Mouse (Mus musculus) olfactory bulb, adult 2 months (tissue): ENCODE measurements around the gene Vegfc. TPM values are rescaled to one million over a fixed set of nuclear protein-coding genes. Genes with fewer than 3 reads are reported as not detected.

Experiments used
- H3K27ac ChIP-seq: fragments of 200-500 bp; 2 replicates; pipeline ENCODE4 v1.5.1; 2012; ENCODE audit warnings: low read depth, low read length; ENCODE audit not compliant: insufficient read depth
- H3K4me1 ChIP-seq: fragments of 200-500 bp; 2 replicates; pipeline ENCODE4 v1.6.1; 2012; ENCODE audit warnings: low read length; ENCODE audit not compliant: control insufficient read depth, insufficient read depth
- H3K4me3 ChIP-seq: fragments of 200-500 bp; 2 replicates; pipeline ENCODE4 v1.5.1; 2012; ENCODE audit warnings: mild to moderate bottlenecking, low read depth, low read length, moderate library complexity; ENCODE audit not compliant: insufficient read depth
- CTCF ChIP-seq: fragments of 200-500 bp; IDR thresholded peaks from 2 replicates; pipeline ENCODE4 v1.5.1; 2012; ENCODE audit warnings: low read depth, mild to moderate bottlenecking, low read length, moderate library complexity; ENCODE audit not compliant: insufficient read depth
- POLR2A ChIP-seq: fragments of 200-500 bp; IDR thresholded peaks from 2 replicates; pipeline ENCODE4 v1.6.1; 2012; ENCODE audit warnings: mild to moderate bottlenecking, low read depth, low read length, moderate library complexity; ENCODE audit not compliant: insufficient read depth
- WGBS: fragments of 180-500 bp; shearing (Covaris S2); methylation state at CpG from one replicate; pipeline ENCODE4 v1.1.7; 2018; 5-methylcytosine and 5-hydroxymethylcytosine counted together
- polyA plus RNA-seq: library from polyadenylated mRNA; stranded (reverse); fragments of >200 nt; gene quantifications from 2 replicates; pipeline ENCODE4 v1.2.4, GENCODE M21; 2012; ENCODE audit warnings: low replicate concordance; ENCODE audit not compliant: missing spikeins, insufficient read depth, insufficient read length

Vegfc gene
- polyA plus RNA-seq = not detected in 2 replicates

DNA sequence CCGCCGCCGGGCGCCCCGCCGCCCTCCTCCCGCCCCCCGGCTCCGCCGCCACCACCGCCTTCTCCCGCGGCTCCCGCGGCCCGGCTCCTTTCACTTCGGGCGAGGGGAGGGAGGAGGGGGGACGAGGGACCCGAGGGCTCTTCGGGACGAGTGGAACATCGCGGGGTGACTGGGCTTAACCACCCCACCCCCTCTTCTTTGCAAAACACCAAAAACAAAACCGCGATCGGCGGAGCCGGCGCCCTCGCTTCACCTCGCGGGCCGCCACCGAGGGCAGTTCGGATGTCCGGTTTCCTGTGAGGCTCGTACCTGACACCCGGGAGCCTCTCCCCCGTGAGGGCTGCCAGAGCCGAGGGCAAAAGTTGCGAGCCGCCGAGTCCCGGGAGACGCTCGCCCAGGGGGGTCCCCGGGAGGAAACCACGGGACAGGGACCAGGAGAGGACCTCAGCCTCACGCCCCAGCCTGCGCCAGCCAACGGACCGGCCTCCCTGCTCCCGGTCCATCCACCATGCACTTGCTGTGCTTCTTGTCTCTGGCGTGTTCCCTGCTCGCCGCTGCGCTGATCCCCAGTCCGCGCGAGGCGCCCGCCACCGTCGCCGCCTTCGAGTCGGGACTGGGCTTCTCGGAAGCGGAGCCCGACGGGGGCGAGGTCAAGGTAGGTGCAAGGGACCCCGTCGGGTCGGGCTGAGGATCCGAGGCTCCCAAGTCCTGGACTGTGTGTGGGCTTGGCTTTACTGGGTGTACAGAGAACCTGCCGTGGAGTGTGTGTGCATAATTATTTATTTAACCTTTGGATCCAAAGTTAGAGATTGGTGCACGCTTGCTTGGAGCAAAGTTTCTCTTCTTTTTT, at the start of gene Vegfc:
Gene Vegfc (plus strand): TSS at position 336 of the 850 bp plus-strand sequence.
- no peak for TF ChIP-seq POLR2A
- TF ChIP-seq CTCF = no peak
- Histone ChIP-seq H3K27ac (no peak within 1 kb of the TSS), H3K4me3 (peak within 1 kb of the TSS; percentile 76), H3K4me1 (no peaks in the 10 kb centered on the region; the same call in 1 of the 2 replicates)
- under 1% methylated on average over 69 of the region's 79 CpGs for WGBS

DNA sequence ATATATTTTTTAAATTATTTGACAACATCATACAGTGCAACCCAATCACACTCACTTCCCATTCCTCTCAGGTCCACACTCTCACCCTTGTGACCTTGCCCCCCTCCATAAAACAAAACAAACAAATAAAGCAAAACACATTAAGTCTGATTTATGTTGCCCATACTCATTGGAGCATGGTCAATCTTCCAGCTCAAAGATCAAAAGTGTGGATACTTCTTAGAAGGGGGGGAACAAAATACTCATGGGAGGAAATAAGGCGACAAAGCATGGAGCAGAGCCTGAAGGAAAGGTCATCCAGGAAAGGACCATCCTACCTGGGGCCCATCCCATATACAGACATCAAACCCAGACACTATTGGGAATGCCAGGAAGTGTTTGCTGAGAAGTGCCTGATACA, 42.8 kb upstream of the Vegfc start:
- 100% methylated on average over 1 of the region's 1 CpGs for WGBS
- TF ChIP-seq POLR2A = no peak
- no peak for TF ChIP-seq CTCF
- Histone ChIP-seq H3K4me3 (no peak overlapping the region), H3K27ac (no peak overlapping the region), H3K4me1 (no peaks in the 10 kb centered on the region)

GRCm38 (mm10) chr8:54042601-54043000, 34.8 kb upstream of the Vegfc start:
- WGBS = 9% methylated on average over 1 of the region's 1 CpGs
- Histone ChIP-seq H3K4me1 (no peaks in the 10 kb centered on the region), H3K4me3 (no peak overlapping the region), H3K27ac (no peak overlapping the region)
- no peak for TF ChIP-seq CTCF
- TF ChIP-seq POLR2A = no peak

DNA sequence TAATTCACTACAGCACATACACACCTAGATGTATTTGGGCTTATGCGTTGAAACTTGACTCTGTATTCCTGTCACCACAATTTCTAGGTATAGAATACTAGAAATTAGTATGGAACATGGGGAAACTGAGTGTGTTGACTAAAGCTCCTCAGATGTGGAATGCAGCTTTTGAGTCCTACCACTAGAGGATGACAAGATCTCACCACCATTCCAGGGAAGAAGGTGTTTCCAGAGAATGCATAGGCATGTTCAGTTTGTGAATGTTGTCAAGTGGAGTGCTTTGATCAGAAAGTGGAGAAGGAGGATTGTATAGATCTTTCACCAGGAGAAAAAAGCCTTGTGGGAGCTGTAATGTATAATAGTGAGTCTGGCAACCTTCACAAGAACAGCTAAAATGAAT, 33.9 kb upstream of the Vegfc start:
- Histone ChIP-seq H3K4me1 (no peaks in the 10 kb centered on the region), H3K27ac (no peak overlapping the region), H3K4me3 (no peak overlapping the region)
- WGBS = 91% methylated on average over 1 of the region's 1 CpGs
- TF ChIP-seq CTCF (no peak), POLR2A (no peak)

DNA sequence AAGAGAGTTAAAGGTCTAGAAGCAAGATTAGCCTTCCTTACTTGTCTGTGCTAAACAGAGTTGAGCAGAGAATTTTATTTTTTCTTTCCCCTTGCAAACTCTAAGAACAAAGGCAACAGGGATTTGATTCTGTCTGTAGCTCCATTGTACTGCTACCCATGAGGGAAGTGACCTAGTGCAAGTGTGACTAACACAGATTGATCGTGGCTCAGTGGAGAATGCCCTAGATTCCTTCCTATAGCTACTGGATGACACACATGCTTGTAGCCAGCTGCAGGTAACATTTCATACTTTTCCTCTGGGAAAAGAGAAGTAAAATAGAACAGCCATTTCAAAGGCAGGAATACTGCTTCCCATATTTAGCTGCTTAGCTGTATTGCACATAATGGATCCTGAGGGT, 24.2 kb upstream of the Vegfc start:
- WGBS = 8% methylated on average over 1 of the region's 1 CpGs

GRCm38 (mm10) chr8:54065492-54065891, 11.9 kb upstream of the Vegfc start:
- Histone ChIP-seq H3K27ac (no peak overlapping the region), H3K4me3 (no peak overlapping the region), H3K4me1 (no peaks in the 10 kb centered on the region)
- TF ChIP-seq CTCF = no peak
- TF ChIP-seq POLR2A = no peak
- WGBS = 73% methylated on average over 4 of the region's 4 CpGs

More for the DNA sequence above, 24.2 kb upstream of the Vegfc start:
- Histone ChIP-seq H3K27ac (no peak overlapping the region), H3K4me1 (no peaks in the 10 kb centered on the region), H3K4me3 (no peak overlapping the region)
- TF ChIP-seq POLR2A (no peak), CTCF (no peak)

DNA sequence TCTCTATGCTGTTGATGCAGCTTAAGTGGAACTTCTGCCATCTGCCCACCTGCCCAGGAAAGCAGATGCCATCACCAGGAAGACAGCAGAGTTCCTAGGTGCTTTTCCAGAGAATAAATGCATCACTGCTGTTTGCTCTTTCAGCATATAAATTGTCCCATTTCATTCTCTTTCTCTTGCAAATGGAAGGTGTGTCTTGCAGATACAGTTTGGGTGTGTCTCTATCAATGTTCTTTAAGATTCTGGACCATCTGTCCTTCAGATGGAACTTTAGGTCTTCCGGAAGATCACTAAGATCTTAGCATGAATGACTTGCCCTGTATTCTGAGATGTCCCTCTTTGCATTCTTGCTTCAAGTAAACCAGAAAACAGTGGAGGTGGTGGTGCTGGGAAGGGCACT, 1.1 kb upstream of the Vegfc start:
- Histone ChIP-seq H3K4me3 (no peak overlapping the region), H3K27ac (no peak overlapping the region), H3K4me1 (no peaks in the 10 kb centered on the region; the same call in 1 of the 2 replicates)
- no peak for TF ChIP-seq POLR2A
- no peak for TF ChIP-seq CTCF
- 69% methylated on average over 1 of the region's 1 CpGs for WGBS

GRCm38 (mm10) chr8:54076791-54077270, 575 bp upstream of the Vegfc start:
- WGBS = under 1% methylated on average over 19 of the region's 28 CpGs
- H3K27ac ChIP-seq = no peak overlapping the region
- H3K4me3 ChIP-seq = peak overlapping the region; percentile 76
- no peak for TF ChIP-seq POLR2A
- no peak for TF ChIP-seq CTCF
- H3K4me1 ChIP-seq = no peaks in the 10 kb centered on the region; the same call in 1 of the 2 replicates

DNA sequence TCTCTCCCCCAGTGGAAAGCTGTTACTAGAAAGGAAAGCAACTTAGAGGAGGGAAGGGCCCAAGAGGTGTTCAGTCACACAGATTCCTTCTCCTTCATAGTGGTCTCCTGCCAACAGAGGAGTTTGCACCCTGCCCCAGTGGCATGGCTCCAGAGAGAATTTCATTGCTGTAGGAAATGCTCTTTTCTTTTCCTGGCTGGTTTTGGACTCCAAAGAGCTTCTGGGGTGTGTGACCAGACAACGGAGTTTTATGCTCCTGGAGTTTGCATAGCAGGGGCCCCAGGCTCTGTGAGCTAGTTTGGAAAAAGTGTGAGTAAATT, 675 bp downstream of the Vegfc start:
- Histone ChIP-seq H3K27ac (no peak overlapping the region), H3K4me1 (no peaks in the 10 kb centered on the region; the same call in 1 of the 2 replicates), H3K4me3 (peak overlapping the region; percentile 76; the same call in 1 of the 2 replicates)
- TF ChIP-seq POLR2A (no peak), CTCF (no peak)
- 19% methylated on average over 1 of the region's 1 CpGs for WGBS
